Mouse (Mus musculus) heart, postnatal 0 days (tissue): ENCODE measurements at regions not wholly inside any gene's neighbourhood (a gene's known extent, or its start where the extent isn't known, plus 50 kb on each side); places are given as distances from the start of the nearest gene placed in this dataset.

Source experiments
- ATAC-seq: fragments of 200-750 bp; cut with Nextera tagmentation; 2 replicates; pipeline ENCODE4 v1.8.0; 2017; ENCODE audit warnings: low read depth, moderate number of reproducible peaks, moderate library complexity; ENCODE audit not compliant: insufficient read depth
- DNase-seq: peaks from one replicate; pipeline ENCODE4 v3.0.0-alpha.2; 2016; ENCODE audit warnings: low spot score
- H3K27ac ChIP-seq: fragments of 300-500 bp; sonication (generic); 2 replicates; pipeline ENCODE4 v1.5.1; 2014; ENCODE audit warnings: low read depth, mild to moderate bottlenecking
- H3K27me3 ChIP-seq: fragments of 300-500 bp; sonication (generic); 2 replicates; pipeline ENCODE4 v1.6.1; 2014; ENCODE audit warnings: low read length, mixed read lengths; ENCODE audit not compliant: control insufficient read depth, insufficient read depth
- H3K36me3 ChIP-seq: fragments of 300-500 bp; sonication (generic); replicated peaks from 2 replicates; pipeline ENCODE4 v1.6.1; 2014; ENCODE audit warnings: low read length, mixed read lengths; ENCODE audit not compliant: control insufficient read depth, insufficient read depth
- H3K4me1 ChIP-seq: fragments of 300-500 bp; sonication (generic); 2 replicates; pipeline ENCODE4 v1.6.1; 2014; ENCODE audit warnings: antibody characterized with exemption; ENCODE audit not compliant: control insufficient read depth, insufficient read depth
- H3K4me2 ChIP-seq: fragments of 300-500 bp; sonication (generic); 2 replicates; pipeline ENCODE4 v1.6.1; 2014; ENCODE audit warnings: low read depth, mild to moderate bottlenecking, low read length, moderate library complexity
- H3K4me3 ChIP-seq: fragments of 300-500 bp; sonication (generic); 2 replicates; pipeline ENCODE4 v1.5.1; 2014; ENCODE audit warnings: low read depth, low read length
- H3K9ac ChIP-seq: fragments of 300-500 bp; sonication (generic); replicated peaks from 2 replicates; pipeline ENCODE4 v1.6.1; 2014; ENCODE audit warnings: low read depth, low read length, mixed read lengths
- H3K9me3 ChIP-seq: fragments of 300-500 bp; sonication (generic); replicated peaks from 2 replicates; pipeline ENCODE4 v1.6.1; 2016; ENCODE audit warnings: low read length; ENCODE audit not compliant: control insufficient read depth
- CTCF ChIP-seq: IDR thresholded peaks from 2 replicates; pipeline ENCODE4 v1.5.1; 2016; ENCODE audit warnings: antibody characterized with exemption, control low read depth, low read depth
- EP300 ChIP-seq: IDR thresholded peaks from 2 replicates; pipeline ENCODE4 v1.6.1; 2016; ENCODE audit warnings: antibody characterized with exemption, low read depth
- WGBS: fragments of 180-500 bp; shearing (Covaris S2); extraction: QIAGEN DNeasy Blood & Tissue Kit; methylation state at CpG from one replicate; pipeline ENCODE4 v1.1.7; 2014; 5-methylcytosine and 5-hydroxymethylcytosine counted together

DNA sequence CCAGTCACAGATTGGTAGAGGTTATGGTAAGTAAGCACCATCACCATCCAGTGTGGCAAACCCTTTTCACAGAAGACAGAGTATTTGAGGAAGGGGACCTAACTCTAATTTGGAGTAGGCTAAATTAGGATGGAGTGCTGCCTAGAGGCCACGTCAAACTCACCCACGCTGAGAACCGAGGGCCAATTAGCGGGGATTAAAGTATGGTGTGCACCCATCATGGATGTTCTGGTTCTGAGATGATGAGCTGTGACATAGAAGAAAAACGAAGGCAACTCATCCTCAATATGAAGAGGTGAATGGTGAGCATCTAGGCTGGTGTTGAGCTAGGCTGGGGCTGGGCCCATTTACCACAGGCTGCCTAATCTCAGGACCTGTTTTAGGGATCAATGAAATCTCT lies 121.8 kb downstream of the Btg1 start:
- no peak for ATAC-seq
- Histone ChIP-seq H3K9ac (no peak overlapping the region), H3K4me1 (no peaks in the 10 kb centered on the region; the same call in none of the 2 replicates), H3K4me2 (no peak overlapping the region), H3K9me3 (no peaks in the 10 kb centered on the region), H3K27me3 (no peaks in the 10 kb centered on the region), H3K36me3 (no peaks in the 10 kb centered on the region), H3K27ac (no peak overlapping the region), H3K4me3 (no peak overlapping the region)
- TF ChIP-seq EP300 (no peak), CTCF (no peak)
- 81% methylated on average over 5 of the region's 5 CpGs for WGBS
- no peak for DNase-seq

DNA sequence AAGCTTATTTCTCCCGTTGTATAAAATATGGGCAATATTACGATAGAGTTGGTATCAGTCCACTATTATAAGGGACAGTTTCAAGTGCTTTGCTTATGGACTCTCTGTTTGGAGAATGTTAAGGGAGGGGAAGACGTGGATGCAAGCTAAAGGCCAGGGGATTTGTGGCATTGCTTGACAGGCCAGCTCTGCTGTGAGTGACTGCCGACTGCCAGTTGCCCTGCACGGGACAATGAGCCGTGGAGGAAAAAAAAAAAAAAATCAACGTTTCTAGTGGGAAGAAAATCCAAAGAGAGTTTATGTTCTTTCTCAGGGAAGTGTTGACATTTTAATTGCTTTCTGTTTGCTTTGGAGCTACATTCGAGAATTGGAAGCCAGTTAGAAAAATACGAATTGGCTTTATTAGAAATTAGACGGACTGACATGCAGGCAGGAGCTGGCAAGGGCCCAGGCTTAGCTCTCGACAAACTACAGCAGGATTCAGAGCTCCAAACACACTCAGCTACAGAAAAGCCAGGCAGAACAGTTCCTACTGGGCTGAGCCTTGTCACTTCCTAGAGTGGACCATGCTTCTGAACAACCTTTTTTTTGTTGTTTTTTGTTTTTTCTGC lies 127.5 kb downstream of the Btg1 start:
- Histone ChIP-seq H3K4me1 (peaks cover 9% of the 10 kb centered on the region), H3K36me3 (no peaks in the 10 kb centered on the region), H3K9ac (peak overlapping the region; percentile 13; the same call in 1 of the 2 replicates), H3K4me2 (peak overlapping the region; percentile 19), H3K27me3 (no peaks in the 10 kb centered on the region), H3K27ac (peak overlapping the region; percentile 36; the same call in 1 of the 2 replicates), H3K4me3 (peak overlapping the region; percentile 9; the same call in 1 of the 2 replicates), H3K9me3 (no peaks in the 10 kb centered on the region)
- 20% methylated on average over 11 of the region's 11 CpGs for WGBS
- peak; percentile 57 for DNase-seq
- TF ChIP-seq EP300 (no peak), CTCF (no peak)
- peak; percentile 62 for ATAC-seq

GRCm38 (mm10) chr10:96747015-96747663 lies 130.3 kb downstream of the Btg1 start:
- DNase-seq (no peak), ATAC-seq (no peak)
- no peak overlapping the region for H3K27ac ChIP-seq
- peaks cover 13% of the 10 kb centered on the region for H3K4me1 ChIP-seq
- 85% methylated on average over 9 of the region's 9 CpGs for WGBS
- TF ChIP-seq EP300 (no peak), CTCF (no peak)
- no peaks in the 10 kb centered on the region for H3K27me3 ChIP-seq
- no peak overlapping the region for H3K9ac ChIP-seq
- no peaks in the 10 kb centered on the region for H3K9me3 ChIP-seq
- no peaks in the 10 kb centered on the region for H3K36me3 ChIP-seq
- no peak overlapping the region for H3K4me3 ChIP-seq
- H3K4me2 ChIP-seq, result no peak overlapping the region

DNA sequence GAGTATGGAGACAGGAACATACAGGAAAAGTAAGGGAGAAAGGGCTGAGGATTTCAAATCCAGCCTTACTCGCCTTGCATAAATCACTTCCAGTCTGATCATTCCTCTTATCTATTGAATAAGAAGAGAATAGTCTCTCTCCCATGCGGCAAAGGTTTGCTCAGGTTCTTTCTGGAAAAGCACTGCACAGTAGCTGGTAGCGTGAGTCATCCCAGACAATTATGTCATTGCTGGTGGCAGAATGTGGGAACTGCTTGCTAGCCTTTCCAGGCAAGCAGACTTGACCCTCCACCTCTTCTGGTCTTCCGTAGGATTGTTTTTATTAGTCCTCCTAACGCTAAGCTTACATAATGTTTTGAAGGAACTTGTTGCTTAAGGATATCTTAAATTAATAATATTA lies 134.1 kb downstream of the Btg1 start:
- Histone ChIP-seq H3K9ac (no peak overlapping the region), H3K4me1 (peaks cover 25% of the 10 kb centered on the region), H3K27me3 (no peaks in the 10 kb centered on the region), H3K27ac (peak overlapping the region; percentile 85), H3K36me3 (no peaks in the 10 kb centered on the region), H3K9me3 (no peaks in the 10 kb centered on the region), H3K4me3 (no peak overlapping the region), H3K4me2 (0 out of 2 replicates have a peak overlapping the region, but pooled peaks have one; percentile 49)
- TF ChIP-seq CTCF (no peak), EP300 (no peak)
- DNase-seq (peak; percentile 52), ATAC-seq (peak; percentile 57; the same call in 1 of the 2 replicates)
- WGBS, result 39% methylated on average over 5 of the region's 5 CpGs

DNA sequence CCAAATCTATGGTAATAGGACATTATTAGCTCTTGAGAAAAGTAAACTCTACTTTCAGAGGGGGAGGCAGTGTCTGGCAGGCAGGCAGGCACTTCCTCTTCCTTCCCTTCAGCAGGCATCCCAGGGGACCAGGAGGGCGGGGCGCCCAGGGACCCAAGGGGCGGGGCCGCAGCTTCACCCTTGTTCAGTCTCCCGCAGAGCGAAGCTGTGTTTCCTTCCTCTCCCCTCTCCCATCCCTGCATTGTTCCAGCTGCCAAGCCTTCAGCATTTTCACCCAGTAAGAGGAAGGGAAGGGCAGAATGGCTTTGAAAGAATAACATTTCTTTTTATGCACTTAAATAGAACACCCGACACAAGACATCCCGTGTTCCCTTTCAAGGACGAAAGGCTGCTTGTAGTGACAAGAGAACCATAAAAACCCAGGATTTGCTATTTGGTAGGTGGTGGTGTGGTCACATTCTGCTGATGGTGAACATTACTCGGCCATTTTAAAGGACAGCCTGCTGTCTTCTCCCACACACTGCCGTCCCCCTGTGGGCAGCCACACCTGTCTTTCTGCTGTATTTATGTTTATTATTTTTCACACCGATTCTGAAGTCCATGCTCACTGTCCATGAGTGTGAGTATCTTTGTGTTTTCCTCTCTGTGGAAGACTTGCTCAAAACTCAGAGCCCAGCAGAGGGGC lies 134.9 kb downstream of the Btg1 start:
- DNase-seq, result peak; percentile 89
- Histone ChIP-seq H3K9ac (no peak overlapping the region), H3K9me3 (no peaks in the 10 kb centered on the region), H3K4me2 (peak overlapping the region; percentile 49), H3K36me3 (no peaks in the 10 kb centered on the region), H3K27me3 (no peaks in the 10 kb centered on the region), H3K4me3 (peak overlapping the region; percentile 21), H3K4me1 (peaks cover 33% of the 10 kb centered on the region), H3K27ac (peak overlapping the region; percentile 85)
- no peak; the same call in 1 of the 2 replicates for TF ChIP-seq CTCF
- TF ChIP-seq EP300, result 0 out of 2 replicates have a peak, but pooled peaks have one; percentile 11
- peak; percentile 93 for ATAC-seq
- 11% methylated on average over 12 of the region's 12 CpGs for WGBS
